Mouse (Mus musculus) megakaryocyte, adult 5-6 weeks (primary cell): Measurements from ENCODE around the gene Nxpe3. TPM values are rescaled to one million over a fixed set of nuclear protein-coding genes. Genes with fewer than 3 reads are reported as not detected.
A peak's percentile ranks its signal among the peaks of the same experiment; 100 is the strongest.
"Not testable (repeated sequence)": the region's sequence is repeated elsewhere in the genome, so short reads cannot be mapped to it uniquely, and the experiment has no call there.

Experiments
- ATAC-seq: 2 replicates; pipeline ENCODE4 v1.8.0; 2016; ENCODE audit warnings: mild to moderate bottlenecking, inconsistent platforms; ENCODE audit not compliant: poor library complexity, severe bottlenecking
- total RNA-seq, 2 experiments: library from RNA; stranded (forward) in 1 of 2; stranded (reverse) in 1 of 2; fragments of 153-499, 151-499 nt in 1 of 2; fragments of 221-1000, 200-1000 nt in 1 of 2; gene quantifications; 2 replicates each; pipeline versions ENCODE4 v1.2.3 to v1.2.4; 2015 to 2017

The Nxpe3 gene
- total RNA-seq, 2 experiments from 2014 or later, result 2.1 to 2.4 TPM

DNA sequence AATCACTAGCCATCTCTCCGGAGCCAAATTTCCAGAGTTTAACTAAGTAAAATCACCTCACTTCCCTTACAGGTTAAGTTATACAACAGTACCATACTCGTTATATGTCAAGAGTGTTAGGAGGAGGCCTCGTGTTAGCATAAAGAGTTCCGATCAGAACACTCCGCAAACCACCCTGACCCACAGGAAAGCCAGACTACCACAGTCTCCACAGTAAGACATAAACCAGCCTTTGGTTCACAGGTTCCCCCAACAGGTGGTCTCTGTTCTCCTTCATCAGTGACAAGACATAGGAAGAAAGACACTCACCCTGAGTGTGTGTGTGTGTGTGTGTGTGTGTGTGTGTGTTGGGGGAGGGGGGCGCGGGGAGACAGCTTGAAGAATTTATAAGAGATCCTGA is 3.7 kb downstream of the Nxpe3 start:
- no peak for ATAC-seq

- no peak for ATAC-seq
Measured at GRCm38 (mm10) chr16:55890346-55891136, 4.5 kb downstream of the Nxpe3 start.

DNA sequence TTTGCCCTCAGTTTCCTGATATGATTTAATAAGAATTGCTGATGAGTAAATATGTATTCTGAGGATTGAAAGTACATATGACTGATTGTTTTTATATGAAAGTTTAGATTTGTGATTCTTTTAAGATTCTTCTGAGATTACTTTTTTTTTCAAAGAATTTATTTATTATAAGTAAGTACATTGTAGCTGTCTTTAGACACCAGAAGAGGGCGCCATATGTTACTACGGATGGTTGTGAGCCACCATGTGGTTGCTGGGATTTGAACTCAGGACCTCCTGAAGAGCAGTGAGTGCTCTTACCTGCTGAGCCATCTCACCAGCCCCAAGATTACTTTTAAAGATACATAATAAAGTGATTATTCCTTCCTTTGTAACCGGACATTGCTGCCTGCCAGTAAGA is 5.6 kb downstream of the Nxpe3 start:
- no peak for ATAC-seq

DNA sequence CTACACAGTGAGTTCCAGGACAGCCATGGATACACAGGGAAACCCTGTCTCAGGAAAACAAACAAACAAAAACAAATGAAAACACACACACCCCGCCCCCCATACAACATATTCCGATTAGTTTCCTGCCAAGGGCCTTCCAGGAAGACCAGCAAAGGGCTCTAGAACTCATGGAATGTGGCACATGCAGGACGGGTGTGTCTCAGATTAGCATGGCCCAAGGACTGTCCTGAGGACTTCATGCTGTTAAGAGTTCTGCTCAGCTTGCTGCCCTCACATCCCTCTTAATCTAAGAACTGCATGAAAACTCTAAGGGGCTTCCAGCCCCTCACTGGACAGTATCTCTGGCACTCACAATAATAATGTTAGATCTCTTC is 6.5 kb downstream of the Nxpe3 start:
- no peak for ATAC-seq

DNA sequence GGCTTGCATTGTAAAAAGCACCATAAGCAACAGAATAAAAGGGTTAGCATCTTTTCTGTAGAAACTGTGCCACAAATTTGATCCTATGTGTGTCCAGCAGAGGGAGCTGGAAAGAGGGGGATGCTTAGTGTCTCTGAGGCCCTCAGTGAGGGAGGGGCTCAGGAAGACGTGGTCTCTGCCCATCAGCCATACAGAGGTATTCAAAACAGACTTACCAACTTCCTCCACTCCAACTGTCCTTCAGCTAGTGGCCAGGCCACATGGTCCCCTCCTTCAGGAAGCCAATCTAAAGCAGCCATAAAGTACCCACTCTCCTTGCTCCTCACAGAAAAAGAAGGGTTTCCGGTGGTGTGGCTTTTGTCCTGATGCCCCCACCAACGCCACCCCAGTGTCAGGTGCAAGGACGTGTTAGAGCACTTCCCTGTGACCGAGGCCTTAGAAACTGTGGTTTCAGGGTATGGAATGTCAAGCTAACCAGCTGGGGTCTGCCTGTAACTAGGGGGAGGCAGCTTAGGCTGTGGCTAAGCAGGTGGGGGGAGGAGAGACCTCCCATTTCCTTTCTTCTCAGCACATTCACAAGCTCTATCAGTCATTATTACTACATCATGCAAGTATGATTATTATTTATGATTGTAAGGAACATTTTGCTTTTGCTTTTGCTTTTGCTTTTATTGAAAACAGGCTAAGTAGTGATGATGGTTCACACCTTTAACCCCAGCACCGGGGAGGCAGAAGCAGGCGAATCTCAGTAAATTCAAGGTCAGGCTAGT is 7.1 kb downstream of the Nxpe3 start:
- ATAC-seq, result peak; percentile 61

DNA sequence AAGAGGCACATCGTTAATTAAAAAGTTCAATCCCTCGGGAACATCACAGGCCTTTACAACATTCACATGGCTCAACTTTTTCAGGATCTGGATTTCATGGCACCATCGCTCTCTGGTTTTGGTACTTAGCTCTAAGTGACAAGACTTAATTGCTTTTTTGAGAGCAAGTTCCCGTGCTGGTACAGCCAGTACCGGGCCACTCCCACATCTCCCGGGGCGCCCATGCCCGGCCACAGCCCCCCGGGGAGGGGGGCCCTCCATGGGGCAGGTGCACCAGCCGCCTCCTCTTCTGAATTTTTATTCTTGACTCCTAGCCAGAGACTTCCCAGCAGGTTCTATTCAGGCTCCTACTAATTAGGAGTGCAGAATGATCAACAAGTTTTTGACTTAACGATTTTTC is 10.8 kb downstream of the Nxpe3 start:
- ATAC-seq, result no peak

- ATAC-seq, result peak; percentile 30; the same call in 1 of the 2 replicates
Measured at GRCm38 (mm10) chr16:55876025-55876424, 19.1 kb downstream of the Nxpe3 start.

DNA sequence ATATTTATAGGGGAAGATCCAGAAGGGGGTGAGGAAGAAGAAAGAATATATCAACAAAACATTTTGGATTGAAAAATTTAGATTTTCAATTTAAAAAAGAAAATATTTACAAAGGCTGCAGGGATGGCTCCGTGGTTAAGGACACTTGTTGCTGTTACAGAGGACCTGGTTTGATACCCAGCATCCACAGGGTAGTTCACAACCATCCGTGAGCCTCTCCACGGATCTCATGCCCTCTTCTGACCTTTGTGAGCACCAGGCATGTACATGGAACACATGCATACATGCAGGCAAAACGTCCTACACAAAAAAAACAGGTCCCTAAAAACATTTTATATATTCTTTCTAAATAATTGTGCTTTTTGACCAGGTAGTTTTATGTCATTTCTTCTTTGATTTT is 31.3 kb downstream of the Nxpe3 start:
- no peak for ATAC-seq

- peak; percentile 98 for ATAC-seq
Measured at GRCm38 (mm10) chr16:55863149-55863815, 31.8 kb downstream of the Nxpe3 start.

- ATAC-seq, result no peak
Measured at GRCm38 (mm10) chr16:55861104-55861503, 34.0 kb downstream of the Nxpe3 start.

- ATAC-seq, result not testable (repeated sequence)
Measured at GRCm38 (mm10) chr16:55859421-55859820, 35.7 kb downstream of the Nxpe3 start.

GRCm38 (mm10) chr16:55858465-55858864 is 36.6 kb downstream of the Nxpe3 start:
- ATAC-seq, result peak; percentile 90

DNA sequence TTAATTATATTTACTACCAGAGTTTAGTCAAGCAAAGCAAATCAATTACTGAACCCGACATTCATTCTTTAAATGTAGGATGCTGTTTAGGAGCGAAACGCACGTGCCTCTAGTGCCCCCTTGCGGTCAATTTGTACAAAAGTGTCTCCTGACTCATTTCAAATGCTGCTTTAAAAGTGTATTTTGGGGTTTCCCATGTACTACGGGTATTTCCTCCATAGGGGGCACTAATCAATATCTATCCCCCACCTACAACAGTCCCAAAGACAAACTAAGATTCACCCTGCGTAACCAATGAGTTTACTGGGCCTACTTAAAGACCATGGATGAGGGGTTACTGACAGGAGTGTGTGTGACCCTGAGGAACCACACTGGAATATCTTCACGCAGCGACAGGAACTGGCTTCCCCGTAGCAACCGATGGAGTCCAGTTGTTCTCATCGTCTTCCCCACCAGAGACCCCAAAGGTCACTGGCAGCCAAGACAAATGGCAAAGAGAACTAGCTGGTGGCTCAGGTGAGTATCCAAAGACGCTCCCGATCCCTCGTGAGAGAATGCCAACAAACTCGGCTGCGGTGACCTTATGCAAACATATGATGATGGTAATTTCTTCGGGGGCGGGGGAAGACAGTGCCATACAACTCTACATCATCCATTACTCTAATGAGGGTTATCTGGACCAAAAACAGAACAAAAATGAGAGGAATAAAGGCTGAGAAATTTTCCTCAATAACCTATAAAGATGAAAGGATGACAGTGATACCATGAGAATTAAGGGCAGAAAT is 42.0 kb downstream of the Nxpe3 start:
- ATAC-seq, result peak; percentile 95

- no peak for ATAC-seq
Measured at GRCm38 (mm10) chr16:55852515-55852914, 42.6 kb downstream of the Nxpe3 start.

- ATAC-seq, result no peak
Measured at GRCm38 (mm10) chr16:55850485-55850884, 44.6 kb downstream of the Nxpe3 start.

- ATAC-seq, result no peak
Measured at GRCm38 (mm10) chr16:55847679-55848078, 47.4 kb downstream of the Nxpe3 start.

DNA sequence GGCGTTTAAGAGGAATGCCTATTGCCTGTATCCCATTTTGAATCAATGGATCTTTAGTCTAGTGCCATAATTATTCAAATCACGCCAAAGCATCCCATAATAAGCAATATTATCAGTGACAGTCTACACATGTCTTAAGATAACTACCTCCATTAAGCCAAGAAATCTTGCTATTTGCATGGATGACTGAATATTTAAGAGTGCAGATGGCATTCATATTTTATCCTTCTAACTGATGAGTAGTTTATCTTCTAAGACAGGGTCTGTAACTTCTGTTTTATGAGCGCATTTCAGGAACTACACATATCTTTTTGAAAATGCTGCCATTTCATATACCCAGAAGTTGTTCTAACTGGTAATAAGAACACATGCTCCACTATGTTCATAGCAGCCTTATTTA is 50.2 kb downstream of the Nxpe3 start:
- no peak for ATAC-seq

DNA sequence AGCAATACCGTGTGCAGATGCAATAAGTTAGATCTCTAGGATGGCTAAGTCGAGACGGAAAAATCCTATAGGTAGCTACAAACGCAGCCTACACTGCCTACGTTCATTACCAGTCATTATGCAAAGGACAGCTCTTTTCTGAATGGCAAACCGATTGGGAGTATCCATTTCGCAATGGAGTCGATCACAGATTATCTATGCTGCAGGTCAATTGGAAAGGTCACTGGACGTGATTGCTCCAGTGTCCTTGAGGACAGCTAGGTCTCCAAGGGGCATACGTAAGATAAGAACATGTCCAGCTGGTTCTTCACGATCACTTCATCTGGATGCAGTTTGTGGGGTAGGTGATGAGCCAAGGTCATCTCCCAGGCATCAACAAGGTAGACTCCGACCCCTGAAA is 51.2 kb downstream of the Nxpe3 start:
- ATAC-seq, result no peak

- no peak for ATAC-seq
Measured at GRCm38 (mm10) chr16:55843134-55843533, 52.0 kb downstream of the Nxpe3 start.

GRCm38 (mm10) chr16:55841506-55841905 is 53.6 kb downstream of the Nxpe3 start:
- ATAC-seq, result no peak
